Mouse (Mus musculus) retina, embryonic 14.5 days (tissue): Measurements from ENCODE around the gene Oosp3.

ENCODE experiments used
- DNase-seq: peaks from one replicate; pipeline ENCODE4 v3.0.0-alpha.2; 2015; ENCODE audit warnings: low spot score

Oosp3 gene

GRCm38 (mm10) chr19:11696755-11697154 is at the start of gene Oosp3:
Gene Oosp3 (plus strand): TSS chr19:11697055.
- no peak for DNase-seq

GRCm38 (mm10) chr19:11649564-11649963 is 47.3 kb upstream of the Oosp3 start:
- no peak for DNase-seq

GRCm38 (mm10) chr19:11659142-11659541 is 37.7 kb upstream of the Oosp3 start:
- no peak for DNase-seq

- DNase-seq, result no peak
Observed at GRCm38 (mm10) chr19:11660459-11660858, 36.4 kb upstream of the Oosp3 start, which contains the start of gene Oosp2. Gene Oosp2 (minus strand): TSS chr19:11660559.

GRCm38 (mm10) chr19:11661562-11661961 is 35.3 kb upstream of the Oosp3 start:
- DNase-seq, result no peak

GRCm38 (mm10) chr19:11690839-11691238 is 6.0 kb upstream of the Oosp3 start, which contains the start of gene Oosp1:
Gene Oosp1 (minus strand): TSS chr19:11691150.
- DNase-seq, result no peak

GRCm38 (mm10) chr19:11691454-11691853 is 5.4 kb upstream of the Oosp3 start:
- DNase-seq, result no peak

GRCm38 (mm10) chr19:11698342-11698741 is 1.5 kb downstream of the Oosp3 start:
- no peak for DNase-seq

GRCm38 (mm10) chr19:11712451-11712850 is 15.6 kb downstream of the Oosp3 start:
- DNase-seq, result no peak

- DNase-seq, result no peak
Observed at GRCm38 (mm10) chr19:11720071-11720470, 23.2 kb downstream of the Oosp3 start.

GRCm38 (mm10) chr19:11723870-11724269 is 27.0 kb downstream of the Oosp3 start:
- no peak for DNase-seq

GRCm38 (mm10) chr19:11724275-11724674 is 27.4 kb downstream of the Oosp3 start:
- no peak for DNase-seq

GRCm38 (mm10) chr19:11725915-11726314 is 29.1 kb downstream of the Oosp3 start:
- no peak for DNase-seq

GRCm38 (mm10) chr19:11727304-11727703 is 30.4 kb downstream of the Oosp3 start:
- DNase-seq, result no peak

- no peak for DNase-seq
Observed at GRCm38 (mm10) chr19:11730278-11730677, 33.4 kb downstream of the Oosp3 start.

GRCm38 (mm10) chr19:11736455-11736854 is 39.6 kb downstream of the Oosp3 start:
- DNase-seq, result no peak

GRCm38 (mm10) chr19:11745680-11746079 is 48.8 kb downstream of the Oosp3 start:
- no peak for DNase-seq

- no peak for DNase-seq
Observed at GRCm38 (mm10) chr19:11747298-11747697, 50.4 kb downstream of the Oosp3 start, which contains the start of gene Gif. Gene Gif (plus strand): TSS chr19:11747554.
